Mouse (Mus musculus): ENCODE results near the gene Cipc.

DNA sequence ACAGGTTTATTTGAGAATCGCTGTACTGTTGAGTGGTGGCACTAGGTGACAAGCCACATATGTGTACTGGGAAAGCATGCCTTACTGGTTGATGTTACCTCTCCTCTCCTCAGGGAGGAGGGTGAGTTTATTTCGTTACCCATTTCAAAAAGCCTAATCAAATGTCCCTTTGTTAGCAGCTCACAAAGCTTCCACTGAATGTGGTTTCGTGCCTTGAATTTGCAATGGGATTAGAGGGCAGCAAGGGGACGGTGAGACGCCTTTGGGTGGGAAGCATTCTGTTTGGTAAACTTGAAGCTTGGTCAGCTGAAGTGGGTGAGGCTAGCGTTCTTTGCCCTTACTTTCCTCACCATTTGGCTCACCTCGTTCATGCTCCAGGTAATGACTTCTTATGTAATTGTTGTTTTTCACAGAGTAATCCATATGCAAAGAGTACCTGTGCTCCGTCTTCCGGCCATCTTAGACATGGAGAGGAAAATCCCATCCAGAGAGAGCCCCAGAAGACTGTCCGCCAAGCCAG, 5.5 kb downstream of the Cipc start:
- TF ChIP-seq GATA1 (IDR thresholded peaks at IDR 0.05; ENCODE audit: borderline replicate concordance, low read length) (no peak), FLI1 (IDR thresholded peaks at IDR 0.05; ENCODE audit: low read length) (no peak)

All from megakaryocyte, embryonic 14.5 days (primary cell).